ENCODE assay signal across 14 mouse cellular contexts in genomic region chr2:128060213-128060612, GRCm38 (mm10).
"Had no signal": no experiment of that assay in that cellular context is flagged by ENCODE, and none has a peak within 500 bp of the region (broad histone marks: within the 10 kb centered on the region; RNA-seq: fewer than 3 reads in every experiment).

No protein-coding gene starts in this region.

- H3K4me2 ChIP-seq: intestine, embryonic 15.5 days; limb, embryonic 15.5 days; liver, embryonic 12.5 days; midbrain, embryonic 11.5 days; midbrain, embryonic 15.5 days; neural tube, embryonic 12.5 days had no signal

- H3K4me3 ChIP-seq: intestine, embryonic 15.5 days; layer of hippocampus, adult 2 months; left cerebral cortex, adult 2 months; limb, embryonic 15.5 days; liver, embryonic 12.5 days; megakaryocyte, embryonic 14.5 days; midbrain, embryonic 15.5 days; neural tube, embryonic 12.5 days had no signal

- H3K4me1 ChIP-seq: intestine, embryonic 15.5 days; liver, embryonic 12.5 days; midbrain, embryonic 15.5 days; neural tube, embryonic 12.5 days had no signal

- H3K27me3 ChIP-seq: intestine, embryonic 15.5 days; limb, embryonic 15.5 days; liver, embryonic 12.5 days; midbrain, embryonic 15.5 days; neural tube, embryonic 12.5 days had no signal

- H3K9ac ChIP-seq: intestine, embryonic 15.5 days; limb, embryonic 15.5 days; liver, embryonic 12.5 days; midbrain, embryonic 15.5 days; neural tube, embryonic 12.5 days had no signal

- H3K36me3 ChIP-seq: intestine, embryonic 15.5 days; limb, embryonic 15.5 days; liver, embryonic 12.5 days; midbrain, embryonic 15.5 days; neural tube, embryonic 12.5 days had no signal

- H3K27ac ChIP-seq: intestine, embryonic 15.5 days; layer of hippocampus, adult 2 months; left cerebral cortex, adult 2 months; limb, embryonic 15.5 days; liver, embryonic 12.5 days; midbrain, embryonic 15.5 days; neural tube, embryonic 12.5 days; stomach, postnatal 0 days had no signal

- H3K9me3 ChIP-seq: intestine, embryonic 15.5 days; limb, embryonic 15.5 days; liver, embryonic 12.5 days; midbrain, embryonic 15.5 days; neural tube, embryonic 12.5 days had no signal

- DNase-seq: kidney, adult 18-20 months; kidney, postnatal 10 days; kidney, postnatal 4 days; thymus, postnatal 4 days had no signal

- ATAC-seq: intestine, embryonic 15.5 days; liver, embryonic 12.5 days; midbrain, embryonic 15.5 days had no signal
